Comparison of ENCODE assay signal across 9 mouse cellular contexts in the genomic region with DNA sequence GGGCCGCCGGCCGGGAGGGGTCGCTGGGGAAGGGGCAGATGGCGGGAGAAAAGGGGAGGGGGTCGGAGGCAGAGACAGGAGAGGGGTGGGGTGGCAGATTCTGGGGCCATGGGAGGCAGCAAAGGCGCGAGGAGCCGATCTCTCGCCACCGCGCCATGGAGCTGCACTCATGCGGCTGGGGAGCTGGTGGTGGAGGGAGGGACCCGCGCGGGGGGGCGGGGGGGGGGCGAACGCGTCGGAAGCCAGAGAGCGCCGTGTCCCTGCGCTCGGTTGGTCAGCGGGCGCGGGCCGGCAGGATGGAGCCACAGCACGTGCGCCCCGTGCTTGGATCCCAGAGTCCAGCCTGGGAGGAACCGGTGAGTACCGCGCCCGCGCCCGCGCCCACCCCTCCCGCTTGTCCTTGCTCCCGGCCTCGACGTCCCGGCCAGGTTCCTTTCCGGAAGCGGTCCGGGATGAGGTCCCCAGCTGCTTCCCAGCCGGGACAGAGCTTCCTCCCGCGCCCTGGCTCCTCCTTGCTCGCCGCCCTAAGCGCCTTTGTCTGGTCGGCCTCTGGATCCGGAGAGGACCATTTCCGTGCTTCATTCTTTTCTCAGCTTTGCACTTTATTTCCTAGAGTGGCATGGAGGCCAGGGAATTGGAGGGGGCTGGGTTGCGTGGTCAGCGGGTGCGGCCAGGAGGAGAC. TPM values are rescaled to one million over a fixed set of nuclear protein-coding genes. Genes with fewer than 3 reads are reported as not detected.
DNase-seq lines count a peak whose midpoint lies in the region; ATAC-seq and TF ChIP-seq lines count a peak whose summit lies in the region.
"Not testable (repeated sequence)": the region's sequence is repeated elsewhere in the genome, so short reads cannot be mapped to it uniquely, and the experiment has no call there.
"Had no signal": no experiment of that assay in that cellular context is flagged by ENCODE, and none has a peak within 500 bp of the region (broad histone marks: within the 10 kb centered on the region; RNA-seq: fewer than 3 reads in every experiment).

A gene (plus strand): TSS at position 278 of the 682 bp plus-strand sequence.

- not testable (repeated sequence) for TF ChIP-seq POLR2A in ES-Bruce4 (IDR thresholded peaks at IDR 0.05; ENCODE audit: insufficient read depth, low read length)

- ATAC-seq in kidney, embryonic 15.5 days (replicated peaks; ENCODE audit: low FRiP score); midbrain, embryonic 15.5 days (replicated peaks); stomach, embryonic 15.5 days (ENCODE audit: insufficient read depth, low FRiP score, low read depth): not testable (repeated sequence)

- not testable (repeated sequence) for H3K27me3 ChIP-seq in ES-Bruce4 (ENCODE audit: control insufficient read depth, insufficient read depth, low read length, poor library complexity, severe bottlenecking); kidney, embryonic 15.5 days; midbrain, embryonic 15.5 days (replicated peaks); stomach, embryonic 15.5 days (replicated peaks)

- intact Hi-C loops in heart, postnatal 14 days (cut with DNase I), result not testable (repeated sequence)

- H3K36me3 ChIP-seq in ES-Bruce4 (ENCODE audit: control insufficient read depth, insufficient read depth, low read length, poor library complexity, severe bottlenecking); kidney, embryonic 15.5 days; midbrain, embryonic 15.5 days (replicated peaks); stomach, embryonic 15.5 days: not testable (repeated sequence)

- peak within 1 kb of the TSS; percentile 30; the same call in 1 of the 2 replicates for H3K4me3 ChIP-seq in ES-Bruce4 (ENCODE audit: low read depth, low read length)
- H3K4me3 ChIP-seq in kidney, embryonic 15.5 days (replicated peaks), result peak within 1 kb of the TSS; percentile 39
- H3K4me3 ChIP-seq in midbrain, embryonic 15.5 days, result peak within 1 kb of the TSS; percentile 48
- H3K4me3 ChIP-seq in stomach, embryonic 15.5 days (replicated peaks), result peak within 1 kb of the TSS; percentile 35

- H3K4me2 ChIP-seq in kidney, embryonic 15.5 days, result peak within 1 kb of the TSS; percentile 63
- H3K4me2 ChIP-seq in midbrain, embryonic 15.5 days, result peak within 1 kb of the TSS; percentile 49
- peak within 1 kb of the TSS; percentile 53 for H3K4me2 ChIP-seq in stomach, embryonic 15.5 days

- WGBS in kidney, embryonic 15.5 days, result 6% methylated on average over 37 of the region's 59 CpGs
- 7% methylated on average over 34 of the region's 59 CpGs for WGBS in midbrain, embryonic 15.5 days
- WGBS in stomach, embryonic 15.5 days, result 4% methylated on average over 42 of the region's 59 CpGs

- H3K4me1 ChIP-seq in ES-Bruce4 (ENCODE audit: control insufficient read depth, insufficient read depth, low read length); kidney, embryonic 15.5 days; midbrain, embryonic 15.5 days; stomach, embryonic 15.5 days: not testable (repeated sequence)

- H3K27ac ChIP-seq in ES-Bruce4 (ENCODE audit: insufficient read depth, low read length); kidney, embryonic 15.5 days; stomach, embryonic 15.5 days: not testable (repeated sequence)
- H3K27ac ChIP-seq in midbrain, embryonic 15.5 days, result peak within 1 kb of the TSS; percentile 58

- not testable (repeated sequence) for TF ChIP-seq CTCF in ES-Bruce4 (IDR thresholded peaks at IDR 0.05; ENCODE audit: low read depth, low read length)

- TF ChIP-seq EP300 in ES-Bruce4 (IDR thresholded peaks at IDR 0.05; ENCODE audit: insufficient read depth, low read depth, low read length), result not testable (repeated sequence)

- H3K9me3 ChIP-seq in ES-Bruce4 (replicated peaks; ENCODE audit: control insufficient read depth, insufficient read depth, low read length, poor library complexity, severe bottlenecking); kidney, embryonic 15.5 days (replicated peaks); midbrain, embryonic 15.5 days; stomach, embryonic 15.5 days: not testable (repeated sequence)

- H3K9ac ChIP-seq in ES-Bruce4 (ENCODE audit: low read depth, poor library complexity, severe bottlenecking); kidney, embryonic 15.5 days; stomach, embryonic 15.5 days: not testable (repeated sequence)
- H3K9ac ChIP-seq in midbrain, embryonic 15.5 days, result peak within 1 kb of the TSS; percentile 57

- peak; percentile 6 for DNase-seq in embryo, embryonic 9.5 days (ENCODE audit: extremely low spot score)
- peak; percentile 2 for DNase-seq in gastrocnemius, postnatal 10 days
- peak; percentile 14 to 23 for DNase-seq in heart, postnatal 14 days
- peak; percentile 0 for DNase-seq in liver

RNA-seq across cellular contexts. Expression of the gene that starts here (rescaled TPM):
- polyA plus RNA-seq in ES-Bruce4 (2011; ENCODE audit: insufficient read depth, insufficient read length, low read depth, missing spikeins), result 1.4 TPM in 1 of 2 replicates, not detected in the other
- 1 to 10 TPM; 6.0 to 7.8 TPM for total RNA-seq in gastrocnemius, postnatal 10 days (2021)
- total RNA-seq in heart, postnatal 14 days (2021), result 1 to 10 TPM; 1.9 to 2.2 TPM
- 0.53 TPM in 1 of 2 replicates, not detected in the other for polyA plus RNA-seq in kidney, embryonic 15.5 days (2015; fragmentation: Nextera tagmentation; extraction: Ambion mirVana)
- 4.4 and 5.2 TPM in 2 replicates for polyA plus RNA-seq in midbrain, embryonic 15.5 days (2015; fragmentation: Nextera tagmentation; extraction: Ambion mirVana)
- polyA plus RNA-seq in stomach, embryonic 15.5 days (2015; fragmentation: Nextera tagmentation; extraction: Ambion mirVana), result 0.39 TPM in 1 of 2 replicates, not detected in the other
- polyA plus RNA-seq: liver, embryonic 14.5 days had no signal
